Mouse (Mus musculus) left cerebral cortex, adult 9 months (tissue): ENCODE data around the gene Pcsk2.
A peak's percentile ranks its signal among the peaks of the same experiment; 100 is the strongest.

ENCODE experiments used
- DNase-seq, 2 experiments: peaks; one replicate each; pipeline ENCODE4 v3.0.0; 2022; ENCODE audit warnings: low spot score in 2 of 2

Pcsk2 gene

DNA sequence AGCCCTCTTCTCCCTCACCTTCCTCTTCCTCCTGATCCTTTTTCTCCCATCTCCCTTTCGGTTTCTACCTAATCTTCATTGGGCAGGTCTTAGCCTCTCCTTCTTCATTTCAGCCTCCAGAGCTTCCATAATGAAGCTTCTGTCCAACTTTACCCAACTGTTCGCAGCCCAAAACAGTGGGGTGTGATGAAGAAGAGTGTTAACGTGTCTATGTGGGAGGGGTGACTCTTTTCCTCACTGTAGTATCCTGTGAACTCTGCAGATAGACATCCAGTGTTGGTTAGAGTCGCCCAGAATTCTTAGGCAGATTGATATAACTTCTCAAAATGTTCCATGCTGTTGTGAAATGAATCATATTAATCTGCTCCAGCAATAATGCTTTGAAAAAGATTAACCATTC, 98.4 kb downstream of the Pcsk2 start:
- no peak for DNase-seq

DNA sequence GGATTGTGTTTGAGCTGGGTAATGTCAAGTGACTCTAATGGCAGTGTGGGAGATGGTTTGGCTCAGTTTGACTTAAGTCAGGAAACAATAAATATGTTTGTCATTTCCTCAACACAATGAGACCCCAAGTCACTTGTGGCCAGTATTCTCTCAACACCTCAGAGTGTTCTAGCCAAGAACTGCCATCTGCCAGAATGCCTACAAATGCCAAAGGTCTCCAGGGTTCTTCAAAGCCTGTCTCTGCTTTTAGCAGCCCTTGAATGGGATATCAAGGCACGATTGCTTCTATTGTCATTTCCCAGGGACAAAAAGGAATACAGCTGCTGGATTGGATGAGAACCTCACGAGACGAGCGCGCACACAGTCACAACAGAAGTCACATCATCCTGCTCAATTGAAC, 100.0 kb downstream of the Pcsk2 start:
- no peak for DNase-seq

DNA sequence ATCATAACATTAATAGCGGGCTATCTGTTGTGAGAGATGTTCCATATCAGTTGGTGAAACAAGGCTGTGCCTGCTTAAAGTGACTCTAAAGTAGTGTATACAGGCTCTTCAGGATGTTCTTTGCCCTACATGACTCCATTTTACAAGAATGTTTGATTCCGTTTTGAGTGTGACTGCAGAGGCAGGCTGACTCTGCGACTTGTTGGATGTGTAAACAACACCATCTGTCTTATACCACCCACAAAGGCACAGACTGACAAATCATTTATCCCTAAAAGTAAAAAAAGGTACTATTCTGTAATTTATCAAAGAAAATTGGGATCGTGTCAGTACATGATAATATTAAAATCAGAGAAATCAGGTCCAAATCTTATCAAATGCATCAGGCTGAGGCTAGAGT, 108.7 kb downstream of the Pcsk2 start:
- peak in 1 of 2 experiments; percentile 28 for DNase-seq

DNA sequence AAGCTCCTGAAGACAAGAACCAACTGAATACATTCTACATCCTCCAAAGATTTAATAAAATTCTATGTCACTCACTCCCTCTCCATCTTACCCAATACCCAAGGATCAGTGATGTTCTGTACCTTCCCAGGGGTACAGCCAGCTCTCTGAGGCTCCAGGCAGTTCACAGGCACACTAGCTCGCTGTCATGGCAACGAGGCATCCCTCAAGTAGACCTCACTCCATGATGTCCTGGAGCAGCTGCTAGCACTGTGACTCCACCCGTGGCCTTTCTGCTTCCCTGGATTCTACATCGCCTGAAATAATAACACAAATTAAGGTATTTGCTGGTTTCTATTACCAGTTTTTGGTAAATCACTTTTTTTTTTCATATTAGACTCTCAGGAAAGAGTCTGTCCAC, 111.0 kb downstream of the Pcsk2 start:
- DNase-seq = no peak

DNA sequence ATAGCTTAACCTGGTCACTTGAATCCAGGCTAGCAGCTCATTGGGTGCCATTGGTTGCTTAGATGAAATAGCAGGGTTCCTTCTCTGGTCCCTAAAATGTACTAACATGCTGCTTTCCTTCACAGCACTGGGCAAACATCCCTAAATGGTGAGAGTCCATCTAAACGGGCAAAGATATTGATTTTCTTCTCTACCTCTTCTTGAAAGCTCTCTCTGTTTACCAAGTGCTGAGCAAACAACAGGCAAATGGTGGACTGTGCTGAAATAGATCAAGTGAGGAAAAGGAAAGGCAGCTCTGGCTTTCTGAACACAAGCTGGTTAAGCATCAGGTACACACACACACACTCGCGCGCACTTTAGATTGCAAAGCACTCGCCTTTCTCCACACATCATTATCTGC, 120.8 kb downstream of the Pcsk2 start:
- no peak for DNase-seq

DNA sequence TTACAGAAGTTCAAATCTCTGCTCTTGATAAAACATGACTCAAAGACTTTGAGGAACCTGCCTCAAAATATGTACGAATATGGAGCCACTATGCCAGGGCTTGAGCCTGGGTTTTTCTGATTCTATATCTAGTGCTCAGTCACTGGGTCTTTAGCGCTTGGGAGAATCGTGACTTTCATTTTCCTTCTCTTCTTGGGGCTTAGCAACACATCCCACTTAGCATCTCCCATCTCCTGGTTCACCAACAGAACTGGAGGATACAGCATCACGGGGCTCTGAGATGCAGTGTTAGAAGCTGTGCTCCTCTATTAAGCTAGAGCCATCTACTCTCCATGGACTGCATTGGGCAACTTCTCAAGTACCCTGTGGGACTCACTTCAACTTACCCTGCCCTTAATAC, 131.9 kb downstream of the Pcsk2 start:
- peak in 1 of 2 experiments; percentile 51 for DNase-seq

DNA sequence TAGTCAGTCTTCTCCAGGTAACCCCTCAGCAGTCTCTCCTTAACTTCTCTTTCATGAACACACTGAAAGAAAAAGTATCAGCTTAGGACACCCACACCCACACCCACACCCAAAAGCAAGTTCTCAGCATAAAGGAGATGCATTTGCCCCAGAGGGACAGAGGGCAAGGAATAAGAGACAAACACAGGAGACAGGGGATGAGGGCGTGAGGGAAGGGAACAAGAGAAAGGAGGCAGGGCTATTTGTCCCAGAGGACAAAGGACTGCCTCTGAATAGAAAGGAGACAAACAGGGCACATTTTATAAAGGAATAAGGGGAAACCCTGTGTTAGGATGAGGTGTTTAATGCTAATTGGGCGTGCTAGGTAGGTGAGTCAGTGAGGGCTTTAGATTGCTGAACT, 133.6 kb downstream of the Pcsk2 start:
- DNase-seq = no peak

DNA sequence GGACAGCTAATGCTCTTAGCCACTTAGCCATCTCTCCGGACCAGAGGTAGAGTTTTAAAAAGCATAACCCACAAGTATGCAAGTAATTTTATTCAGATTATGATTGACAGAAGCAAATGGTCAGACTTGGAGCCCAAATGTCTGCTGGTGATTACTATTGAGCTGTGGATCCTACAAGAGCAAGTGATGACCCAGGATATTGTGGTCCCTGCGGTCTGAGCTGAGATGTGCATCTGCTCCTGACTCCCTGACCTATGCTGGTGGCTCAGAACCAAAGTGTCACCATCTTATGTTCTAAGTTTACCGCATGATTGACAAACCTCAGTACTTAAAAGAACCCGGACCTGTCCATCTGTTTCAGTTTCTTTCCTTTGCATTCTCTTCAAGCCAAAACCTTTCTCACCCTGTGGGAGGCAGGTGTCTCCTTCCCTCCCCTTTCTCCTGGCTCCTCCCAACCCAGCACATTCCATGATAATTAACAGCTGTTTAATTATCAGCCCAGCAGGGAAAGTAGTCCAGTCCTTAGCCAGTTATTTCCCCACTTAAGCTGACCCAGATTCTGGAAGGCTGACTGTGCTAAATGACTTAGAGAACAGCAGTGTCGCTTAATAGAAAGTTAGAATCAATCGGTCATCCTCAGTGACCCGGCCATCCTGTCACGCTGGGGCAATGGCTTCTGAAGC, 136.1 kb downstream of the Pcsk2 start:
- DNase-seq = no peak

DNA sequence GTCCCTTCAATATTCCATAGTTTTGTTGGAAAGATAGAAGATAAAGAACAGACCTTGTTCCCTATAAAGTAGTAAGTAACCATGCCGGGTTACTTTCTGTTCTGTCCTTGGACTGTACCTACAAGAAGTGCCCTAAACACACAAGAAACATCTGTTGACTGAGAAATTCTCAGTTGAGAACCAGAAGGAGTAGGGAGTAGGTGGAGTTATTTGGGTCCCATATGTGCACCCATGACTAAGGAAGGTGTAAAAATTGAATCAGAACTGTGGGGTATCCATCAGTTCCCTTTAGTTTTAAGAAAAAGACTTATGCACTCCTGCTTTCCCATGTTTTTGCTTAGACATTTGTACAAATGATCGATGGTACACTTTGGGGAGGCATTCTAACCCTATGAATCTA, 137.6 kb downstream of the Pcsk2 start:
- peak in 1 of 2 experiments; percentile 41 for DNase-seq

DNA sequence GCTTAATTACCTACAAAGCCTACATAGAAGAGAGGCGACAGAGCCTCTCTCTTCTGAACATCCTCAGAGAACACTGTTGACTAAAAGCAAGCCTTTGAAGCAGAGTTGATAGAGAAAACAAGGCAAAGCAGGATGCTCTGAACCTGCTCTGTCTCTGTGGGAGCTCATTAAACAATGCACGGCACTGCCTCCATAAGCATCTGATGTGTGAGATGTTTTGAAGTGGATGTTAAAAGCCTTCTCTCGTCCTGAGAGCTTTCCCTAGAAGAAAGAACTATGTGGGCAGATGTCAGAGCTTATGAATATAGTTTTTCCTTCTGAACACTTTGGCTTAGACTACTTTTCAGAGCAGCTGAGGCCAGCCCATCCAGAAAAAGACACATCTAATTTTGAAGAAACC, 145.3 kb downstream of the Pcsk2 start:
- no peak for DNase-seq

DNA sequence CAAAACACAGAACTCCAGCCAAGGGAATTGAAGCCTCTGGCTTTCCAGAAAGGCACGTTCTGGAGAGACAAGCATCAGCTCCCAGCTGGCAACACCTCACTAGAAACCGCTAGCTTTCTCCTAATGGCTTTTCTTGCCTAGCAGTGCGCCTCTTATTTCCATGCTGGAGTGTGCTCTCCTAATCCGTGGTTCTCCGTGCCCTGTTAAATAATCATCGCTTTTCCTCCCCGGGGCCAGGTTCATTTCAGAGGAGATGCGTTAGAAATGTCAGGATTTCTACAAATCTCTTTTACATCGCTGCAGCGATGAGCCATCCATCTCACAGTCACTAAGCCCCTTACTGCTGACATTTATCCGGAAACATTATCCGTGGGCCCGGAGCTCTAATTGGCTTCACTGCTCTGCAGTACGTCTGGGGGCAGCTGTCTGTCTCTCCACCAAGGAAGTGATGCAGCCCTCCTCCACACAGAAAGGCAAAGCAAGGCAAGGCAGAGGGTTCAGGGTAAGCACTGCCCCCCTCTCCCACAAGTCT, 150.1 kb downstream of the Pcsk2 start:
- peak in 1 of 2 experiments; percentile 41 for DNase-seq

DNA sequence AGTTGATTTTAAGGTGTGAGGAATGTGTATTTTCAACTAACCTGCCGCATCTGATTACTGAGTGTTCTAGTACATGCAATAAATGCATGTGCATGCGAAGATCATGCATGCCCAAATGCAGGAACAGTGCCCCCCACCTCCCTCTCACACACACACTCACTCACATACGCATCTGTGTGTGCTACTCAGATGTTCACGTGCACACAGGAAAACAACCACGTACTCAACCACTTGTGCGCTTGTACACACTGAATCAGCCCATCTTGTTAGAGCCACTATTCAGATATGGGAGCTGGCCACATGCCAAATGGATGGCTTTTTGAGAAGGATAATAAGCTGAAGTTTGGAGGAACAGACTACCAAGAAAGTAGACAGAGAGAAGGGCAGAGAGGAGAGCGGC, 150.7 kb downstream of the Pcsk2 start:
- peak in 1 of 2 experiments; percentile 28 for DNase-seq

DNA sequence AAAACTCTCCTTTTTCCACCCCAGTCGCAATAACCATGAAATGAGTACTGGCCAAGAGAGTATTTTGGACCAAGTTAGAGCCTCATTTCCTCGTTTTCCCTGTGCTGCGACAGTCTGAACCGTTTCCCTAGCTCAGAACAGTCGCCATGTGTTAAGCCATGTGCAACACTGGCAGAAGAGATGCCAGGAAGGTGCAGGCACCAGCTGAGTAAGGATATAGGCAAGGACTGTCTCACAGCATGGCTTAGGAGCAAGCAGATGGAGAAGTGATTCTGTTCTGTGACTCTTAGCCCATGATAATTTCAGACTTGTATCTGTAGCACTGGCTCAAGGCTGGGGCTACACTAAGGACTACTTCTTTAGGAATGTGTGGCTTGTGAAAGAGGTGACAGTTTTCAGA, 155.2 kb downstream of the Pcsk2 start:
- DNase-seq = peak in 1 of 2 experiments; percentile 36

DNA sequence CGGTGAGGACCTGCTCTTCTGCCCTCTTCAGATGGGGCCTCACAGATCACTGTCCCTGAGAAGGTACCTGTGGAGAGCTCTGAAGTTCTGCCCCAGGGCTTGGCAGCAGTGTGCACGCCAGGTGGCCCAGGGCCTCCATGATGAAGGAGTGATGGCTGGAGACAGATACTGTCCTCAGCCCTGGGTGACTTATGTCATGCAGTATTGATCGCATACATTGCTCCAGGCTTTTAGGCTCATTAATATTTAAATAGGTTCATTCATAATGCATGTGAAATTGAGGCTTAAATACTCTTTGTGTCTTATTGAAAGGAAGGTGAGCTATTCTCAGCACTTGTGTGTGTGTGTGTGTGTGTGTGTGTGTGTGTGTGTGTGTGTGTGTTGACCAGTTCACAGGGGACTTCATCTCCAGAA, 157.0 kb downstream of the Pcsk2 start:
- no peak for DNase-seq

DNA sequence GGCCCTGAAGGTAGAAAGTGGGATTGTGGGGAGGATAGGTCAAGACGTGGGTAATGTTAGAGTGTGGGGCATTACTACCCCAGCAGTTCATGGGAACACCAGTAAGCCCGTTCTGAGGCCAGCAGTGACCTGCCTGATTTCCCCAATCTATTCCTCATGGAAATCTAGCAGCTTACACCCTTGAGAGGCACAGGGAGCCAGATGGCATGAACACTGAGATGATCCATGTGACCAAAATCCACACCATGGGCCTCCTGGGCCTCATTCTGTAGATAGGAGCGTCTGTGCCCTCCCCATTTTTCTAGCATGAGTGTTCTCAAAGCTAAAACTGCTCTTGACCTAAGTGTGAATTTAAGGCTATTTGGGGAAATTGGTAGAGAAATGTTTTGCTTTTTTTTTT, 162.2 kb downstream of the Pcsk2 start:
- DNase-seq = no peak

DNA sequence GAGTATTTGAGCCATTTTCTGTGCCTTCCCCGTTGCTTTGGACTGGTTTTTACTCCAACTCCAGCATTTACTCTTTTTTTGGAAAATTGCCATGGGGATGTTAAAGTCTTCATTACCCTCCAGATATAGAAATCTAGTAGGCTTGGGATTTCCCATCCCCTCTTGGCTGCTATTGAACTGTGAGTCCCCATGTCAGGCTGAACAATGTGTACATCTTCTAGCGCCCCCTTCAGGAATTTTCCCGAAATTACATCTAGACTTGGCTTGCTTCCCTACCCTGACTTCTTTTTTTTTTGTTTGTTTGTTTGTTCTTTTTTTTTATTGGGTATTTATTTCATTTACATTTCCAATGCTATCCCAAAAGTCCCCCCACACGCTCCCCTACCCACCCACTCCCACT, 163.3 kb downstream of the Pcsk2 start:
- DNase-seq = no peak

DNA sequence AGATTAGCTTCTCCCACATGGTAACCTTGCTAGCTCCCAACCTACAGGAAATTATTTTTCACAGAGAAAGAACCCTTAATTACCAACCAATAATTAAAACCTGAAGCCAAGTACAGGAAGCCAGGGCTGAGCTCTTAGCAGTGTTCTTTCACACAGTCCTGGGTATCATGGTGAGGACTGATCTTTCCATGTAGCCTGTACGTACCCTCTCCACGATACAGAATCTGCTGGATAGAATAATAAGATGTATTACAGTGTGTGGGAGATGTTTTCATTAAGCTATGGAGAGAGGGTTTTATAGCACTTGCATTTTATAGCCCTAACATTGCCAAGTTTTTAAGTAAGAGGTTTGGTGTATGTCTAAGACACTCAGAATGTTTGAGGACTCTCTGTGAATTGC, 164.0 kb downstream of the Pcsk2 start:
- no peak for DNase-seq

DNA sequence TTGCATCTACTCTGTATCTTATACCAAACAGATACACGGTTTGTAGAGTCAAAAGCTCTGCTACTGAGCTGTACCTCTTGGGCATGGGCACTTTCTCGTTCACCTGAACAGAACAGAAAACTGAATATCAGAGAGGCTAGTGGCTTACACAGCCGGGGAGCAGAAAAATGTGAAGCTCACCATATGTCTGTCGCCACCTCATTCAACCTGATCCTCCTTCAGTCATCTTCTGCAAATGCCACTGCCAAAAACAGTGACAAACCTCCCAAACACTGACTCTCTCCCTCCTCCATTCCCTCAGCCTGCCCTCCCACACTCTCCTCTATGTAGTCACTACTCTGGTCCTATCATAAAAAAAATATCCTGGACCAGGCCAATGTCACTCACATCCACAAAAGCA, 165.9 kb downstream of the Pcsk2 start:
- peak in 1 of 2 experiments; percentile 49 for DNase-seq

DNA sequence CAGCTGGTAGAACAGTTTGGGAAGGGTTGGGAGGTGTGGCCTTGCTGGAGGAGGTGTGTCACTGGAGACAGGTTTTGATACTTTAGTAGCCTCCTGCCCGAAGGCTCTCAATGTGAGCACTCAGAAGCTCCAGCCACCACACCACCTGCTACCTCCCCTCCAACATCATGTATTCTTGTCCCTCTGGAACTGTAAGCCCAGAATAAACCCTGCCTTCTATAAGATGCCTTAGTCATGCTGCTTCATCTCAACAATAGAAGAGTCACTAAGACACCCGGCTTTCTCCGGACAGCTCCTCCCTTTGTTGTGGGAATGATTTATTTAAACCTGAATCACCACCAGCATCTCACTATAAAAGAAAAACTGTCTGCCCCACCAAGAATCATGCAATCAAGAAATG, 166.9 kb downstream of the Pcsk2 start:
- DNase-seq = no peak

DNA sequence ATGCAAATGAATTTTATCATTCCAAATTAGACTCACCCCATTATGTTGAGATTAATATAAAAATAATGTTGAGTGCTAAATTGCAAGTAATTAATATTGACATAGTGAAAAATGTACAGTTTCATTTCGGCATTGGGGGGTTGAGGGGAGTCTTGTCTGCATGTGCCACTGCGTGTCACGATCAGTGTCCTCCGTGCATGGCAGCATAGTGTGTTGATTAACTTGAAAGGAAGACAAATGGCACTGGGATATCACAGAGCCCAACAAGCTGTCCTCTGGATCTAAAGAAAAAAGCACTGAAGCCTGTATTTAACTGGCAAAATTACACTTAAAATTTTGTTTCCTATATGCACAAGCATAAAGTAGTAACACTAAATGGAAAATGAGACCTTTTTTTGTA, 167.9 kb downstream of the Pcsk2 start:
- DNase-seq = no peak

DNA sequence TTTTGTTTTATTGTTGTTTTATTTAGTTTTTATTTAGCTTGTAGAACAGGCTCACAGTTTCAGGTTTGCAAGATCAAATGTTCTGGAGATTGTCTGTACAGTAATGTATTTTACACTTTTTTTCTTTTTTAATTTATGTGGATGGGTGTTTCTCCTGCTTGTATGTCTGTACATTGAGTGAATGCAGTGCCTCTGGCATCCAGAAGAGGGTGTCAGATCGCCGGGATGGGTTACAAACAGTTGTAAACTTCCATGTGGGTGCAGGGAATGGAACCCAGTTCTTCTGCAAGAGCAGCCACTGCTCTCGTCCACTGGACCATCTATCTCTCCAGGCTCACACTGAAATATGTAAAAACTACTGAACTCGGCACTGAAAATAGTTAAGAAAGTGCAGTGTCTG, 169.2 kb downstream of the Pcsk2 start:
- DNase-seq = no peak

DNA sequence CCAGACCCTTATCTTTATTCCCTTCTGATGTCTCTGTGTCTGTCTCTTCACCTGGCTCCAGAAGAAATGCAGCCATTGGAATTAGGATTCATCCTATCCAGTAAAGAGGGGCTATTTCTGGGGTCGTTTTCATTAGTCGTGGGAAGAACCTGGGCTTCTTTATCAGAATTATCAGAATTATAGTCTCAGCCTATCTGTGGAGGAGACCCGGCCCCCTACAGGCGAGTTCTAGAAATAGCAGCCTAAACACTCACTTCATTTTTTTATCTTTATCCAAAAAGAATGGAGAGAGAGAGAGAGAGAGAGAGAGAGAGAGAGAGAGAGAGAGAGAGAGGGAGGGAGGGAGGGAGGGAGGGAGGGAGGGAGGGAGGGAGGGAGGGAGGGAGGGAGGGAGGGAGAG, 177.3 kb downstream of the Pcsk2 start:
- no peak for DNase-seq

DNA sequence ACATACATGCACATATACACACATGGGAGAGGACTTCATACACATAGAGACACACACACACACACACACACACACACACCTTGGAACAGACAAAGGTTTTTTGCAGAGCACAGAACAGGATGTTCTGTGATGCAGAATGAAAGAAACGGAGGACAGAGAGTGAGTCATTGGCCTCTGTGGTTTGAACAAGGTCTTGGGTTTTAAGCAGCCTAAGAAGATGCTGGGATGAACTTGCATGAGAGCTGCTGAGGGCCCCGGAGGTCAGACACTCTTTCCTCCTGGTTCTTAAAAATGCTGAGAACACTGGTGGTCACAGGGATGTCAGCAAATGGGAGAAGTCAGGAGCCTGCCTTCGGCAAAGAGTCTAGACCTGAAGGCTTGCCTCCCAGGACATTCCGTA, 178.1 kb downstream of the Pcsk2 start:
- DNase-seq = no peak

DNA sequence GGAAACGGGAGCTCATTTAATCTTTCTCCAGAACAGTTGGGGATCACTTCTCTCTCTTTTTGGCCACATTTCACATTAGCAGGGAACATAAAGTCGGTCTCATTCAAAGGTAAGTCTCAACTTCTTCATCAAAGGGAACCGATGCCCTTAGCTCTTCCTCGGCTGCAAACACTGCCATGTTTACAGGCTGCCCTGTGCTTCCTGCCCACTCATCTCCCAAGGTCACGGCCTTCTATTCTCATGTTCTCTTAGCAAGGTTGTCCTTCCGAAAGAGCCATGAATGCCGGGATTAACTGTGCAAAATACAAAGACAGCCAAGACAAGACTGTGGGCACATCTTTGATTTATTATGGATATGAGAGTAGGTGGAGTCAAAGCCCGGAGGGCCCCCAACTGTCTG, 178.8 kb downstream of the Pcsk2 start:
- no peak for DNase-seq
